Mouse (Mus musculus): ENCODE results near the gene Serpina3k.
"Not testable (repeated sequence)": the region's sequence is repeated elsewhere in the genome, so short reads cannot be mapped to it uniquely, and the experiment has no call there.

The Serpina3k gene

GRCm38 (mm10) chr12:104338226-104338625, at the start of gene Serpina3k, which contains the start of gene Serpina3m:
Gene Serpina3k (plus strand): TSS chr12:104338486.
Gene Serpina3m (plus strand): TSS chr12:104338486.
- DNase-seq (ENCODE audit: low read depth): not testable (repeated sequence)

DNA sequence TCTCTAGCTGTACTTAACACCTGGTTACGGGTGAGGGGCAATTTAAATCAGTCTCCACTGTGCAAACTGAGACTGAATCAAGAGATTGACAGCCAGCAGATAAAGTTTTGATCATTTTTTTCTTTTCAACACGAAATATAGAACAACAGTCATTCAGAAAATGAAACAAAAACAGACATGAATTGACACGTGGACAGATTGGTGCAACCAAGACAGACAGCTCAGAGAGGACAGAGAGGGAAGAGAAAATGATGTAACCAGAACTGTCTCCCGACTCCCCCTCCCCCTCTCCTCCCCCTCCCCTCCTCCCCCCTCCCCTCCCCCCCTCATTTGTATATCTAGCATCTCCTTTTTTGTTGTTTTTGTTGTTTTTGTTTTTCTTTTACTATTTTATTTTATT, 48.4 kb upstream of the Serpina3k start:
- no peak for DNase-seq (ENCODE audit: low read depth)

DNA sequence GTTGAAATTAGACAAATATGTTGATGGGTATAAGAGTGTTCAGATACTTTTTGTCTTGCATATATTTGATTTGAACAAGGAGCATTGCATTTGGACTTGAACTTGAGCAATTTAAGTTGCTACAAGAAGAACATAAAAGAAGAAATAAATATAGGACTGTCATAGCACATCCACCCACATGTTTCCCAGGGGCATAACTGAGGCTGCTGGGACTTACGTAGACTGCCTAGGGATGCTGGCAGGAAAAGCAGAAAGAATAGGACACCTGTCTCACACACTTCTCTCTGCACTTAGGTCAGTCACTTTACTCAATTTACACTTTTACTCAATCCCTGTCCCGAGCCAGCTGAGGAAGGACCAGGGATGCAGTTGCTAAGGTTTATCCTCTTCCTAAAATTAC, 44.3 kb upstream of the Serpina3k start:
- no peak for DNase-seq (ENCODE audit: low read depth)

- DNase-seq (ENCODE audit: low read depth): no peak
These were observed 40.2 kb upstream of the Serpina3k start for GRCm38 (mm10) chr12:104298049-104298448.

- no peak for DNase-seq (ENCODE audit: low read depth)
These were observed 32.3 kb upstream of the Serpina3k start for GRCm38 (mm10) chr12:104305991-104306390.

DNA sequence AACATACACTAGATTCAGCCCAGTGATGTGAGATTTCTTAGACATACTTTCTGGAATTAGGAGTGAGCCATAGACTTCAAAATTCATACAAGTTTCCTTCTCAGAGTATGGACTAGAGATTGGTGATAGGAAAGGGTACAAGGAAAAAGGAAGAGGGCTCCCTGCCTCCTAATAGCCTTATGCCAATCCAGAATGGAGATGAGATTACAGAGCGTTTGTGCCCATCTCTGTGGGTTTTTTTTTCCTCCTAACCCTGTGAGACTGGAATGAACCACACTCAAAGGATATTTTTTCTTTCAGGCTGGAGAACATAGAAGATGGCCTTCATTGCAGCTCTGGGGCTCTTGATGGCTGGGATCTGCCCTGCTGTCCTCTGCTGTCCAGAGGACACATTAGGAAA, 24.0 kb upstream of the Serpina3k start, which contains the start of gene Serpina3j:
Serpina3j (plus strand) TSS at position 301 of the 400 bp plus-strand sequence.
- DNase-seq (ENCODE audit: low read depth): no peak

DNA sequence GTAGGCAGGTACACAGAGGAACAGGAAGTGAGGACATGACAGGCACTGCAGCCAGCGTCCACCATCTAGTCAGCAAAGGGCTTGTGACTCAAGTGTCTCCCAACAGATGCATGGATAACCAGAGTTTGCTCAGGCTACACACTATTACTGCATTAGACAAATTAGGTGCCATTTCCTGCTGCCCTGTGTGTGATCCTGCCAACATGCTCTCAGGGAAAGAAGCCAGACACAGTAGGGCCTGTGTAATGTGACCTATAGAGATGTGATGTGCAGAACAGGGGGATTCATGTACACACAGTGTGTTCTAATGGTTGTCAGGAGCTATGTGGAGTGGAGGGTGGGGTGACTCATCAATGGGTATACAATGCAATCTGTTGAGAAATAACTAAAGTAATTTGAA, 15.8 kb upstream of the Serpina3k start:
- no peak for DNase-seq (ENCODE audit: low read depth)

- DNase-seq (ENCODE audit: low read depth): no peak
These were observed 6.6 kb upstream of the Serpina3k start for GRCm38 (mm10) chr12:104331701-104332100.

DNA sequence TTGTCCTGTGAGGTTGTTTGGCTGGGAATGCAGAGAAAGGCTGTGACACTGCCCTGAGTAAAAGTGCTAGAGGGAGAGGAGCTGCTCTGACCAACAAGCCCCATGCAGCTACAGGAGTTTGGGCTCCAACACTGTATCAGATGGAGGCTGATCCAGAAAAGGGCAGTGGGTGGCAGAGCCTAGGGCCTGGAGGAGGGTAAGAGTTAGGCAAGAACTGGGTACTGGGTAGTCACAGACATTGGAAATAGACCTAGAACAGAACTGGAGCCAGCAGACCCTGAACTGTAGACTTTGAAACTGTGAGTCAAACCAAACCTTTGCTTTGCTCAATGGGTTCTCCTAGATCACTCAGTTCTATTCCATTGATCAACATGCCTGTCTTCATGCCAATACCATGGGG, 1.4 kb upstream of the Serpina3k start:
- not testable (repeated sequence) for DNase-seq (ENCODE audit: low read depth)

GRCm38 (mm10) chr12:104338705-104339104, 419 bp downstream of the Serpina3k start:
- DNase-seq (ENCODE audit: low read depth): no peak

DNA sequence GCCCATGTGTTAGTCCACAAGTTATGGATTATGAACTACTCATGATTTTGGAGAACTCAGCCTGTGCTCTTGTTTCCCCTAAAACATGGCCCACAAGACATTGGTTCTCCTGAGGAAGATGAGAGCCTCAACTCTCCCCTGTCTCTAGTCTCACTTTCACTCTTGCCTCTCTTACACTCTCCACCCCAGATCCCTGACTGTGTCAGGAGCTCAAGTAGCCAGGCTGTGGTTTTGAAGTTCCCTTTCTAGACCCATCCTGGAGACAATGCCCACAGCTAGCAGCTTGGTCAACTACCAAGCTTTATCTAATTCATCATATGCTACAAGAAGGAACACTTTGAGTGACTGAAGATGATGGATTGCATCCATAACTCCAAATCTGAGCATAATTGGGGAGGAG, 4.2 kb downstream of the Serpina3k start:
- not testable (repeated sequence) for DNase-seq (ENCODE audit: low read depth)

DNA sequence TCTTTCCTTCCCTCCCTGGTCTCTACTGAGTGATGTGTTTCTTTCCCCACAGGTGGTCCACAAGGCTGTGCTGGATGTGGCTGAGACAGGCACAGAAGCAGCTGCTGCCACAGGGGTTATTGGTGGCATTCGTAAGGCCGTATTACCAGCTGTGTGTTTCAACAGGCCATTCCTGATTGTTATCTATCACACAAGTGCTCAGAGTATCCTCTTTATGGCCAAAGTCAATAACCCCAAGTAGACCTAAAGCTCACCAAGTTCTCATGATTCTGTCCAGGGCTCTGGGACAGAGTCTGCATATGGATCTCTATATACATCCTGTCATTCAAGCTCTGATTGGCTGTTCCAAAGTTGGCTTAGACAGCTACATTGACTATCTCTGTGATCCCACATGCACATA, 6.9 kb downstream of the Serpina3k start:
- DNase-seq (ENCODE audit: low read depth): no peak

DNA sequence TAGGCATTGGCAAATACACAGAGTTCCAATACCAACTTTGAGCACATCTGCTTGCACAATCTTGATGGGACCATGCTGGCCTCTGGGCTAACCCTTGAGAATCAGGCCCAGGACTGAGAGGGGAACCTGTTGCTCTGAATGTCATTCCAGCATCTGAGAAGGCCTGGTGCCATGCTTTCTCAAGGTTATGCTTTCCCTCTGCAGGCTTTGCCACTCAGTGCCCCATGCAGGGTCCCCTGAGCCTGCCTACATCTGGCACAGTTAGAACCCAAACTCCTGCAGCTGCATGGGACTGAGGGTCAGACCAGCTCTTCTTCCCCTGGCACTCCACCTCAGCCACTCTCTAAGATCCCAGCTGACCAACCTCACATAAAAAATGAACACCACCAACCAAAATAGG, 7.4 kb downstream of the Serpina3k start:
- no peak for DNase-seq (ENCODE audit: low read depth)

DNA sequence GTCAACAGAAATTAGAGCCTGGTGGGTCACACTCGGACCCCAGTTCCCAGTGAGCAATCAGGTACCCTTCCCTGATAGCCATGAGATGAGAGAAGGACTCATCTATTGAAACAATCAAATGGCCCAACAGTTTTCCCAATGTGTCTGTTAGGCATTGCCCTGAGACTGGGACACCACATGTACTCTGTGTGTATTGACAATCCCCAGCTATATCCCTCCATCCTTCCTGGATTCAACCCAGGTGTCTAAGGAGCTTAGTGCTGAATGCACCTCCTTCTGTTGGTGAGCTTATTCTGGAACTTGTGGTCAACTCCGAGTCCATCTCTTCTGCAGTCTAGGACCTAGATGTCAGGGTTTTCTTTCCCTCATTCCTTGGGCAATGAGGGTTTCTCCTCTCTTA, 8.8 kb downstream of the Serpina3k start:
- no peak for DNase-seq (ENCODE audit: low read depth)

DNA sequence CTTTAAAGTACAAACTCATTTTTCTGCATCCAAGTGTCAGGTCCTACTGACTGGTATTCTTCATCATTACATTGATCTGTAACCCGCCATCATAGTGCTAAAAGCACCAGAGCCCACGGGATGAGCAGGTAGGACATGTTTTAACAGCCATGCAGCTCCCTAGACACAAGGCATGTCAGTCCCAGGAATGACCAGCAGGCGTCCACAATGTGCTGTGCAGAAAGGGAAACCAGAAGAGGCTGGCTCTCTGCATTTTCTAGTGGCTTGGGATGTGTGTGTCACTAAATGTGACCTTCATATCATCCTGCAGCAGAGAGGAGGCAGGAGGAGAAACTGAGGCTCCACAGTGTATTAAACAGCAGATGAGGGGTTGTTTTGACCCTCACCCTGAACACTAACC, 13.5 kb downstream of the Serpina3k start:
- DNase-seq (ENCODE audit: low read depth): peak; percentile 14

DNA sequence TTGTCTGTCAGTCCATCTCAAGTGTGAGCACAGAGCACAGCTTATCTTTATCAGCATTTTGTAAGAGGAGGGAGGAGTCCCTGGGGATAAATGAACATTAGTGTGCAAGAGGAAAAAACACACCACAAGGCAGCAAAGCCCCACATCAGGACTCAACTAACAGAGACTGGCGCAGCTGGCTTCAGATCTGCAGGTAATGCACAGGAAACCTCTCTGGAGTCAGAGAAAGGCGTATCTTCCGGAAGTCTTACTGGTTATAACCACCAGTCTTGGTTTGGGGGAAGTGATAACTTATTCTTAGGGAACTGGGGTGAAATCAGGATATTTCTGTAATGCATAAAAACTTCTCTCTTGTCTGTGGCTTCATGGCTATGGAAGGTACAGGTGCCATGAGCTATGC, 17.7 kb downstream of the Serpina3k start:
- no peak for DNase-seq (ENCODE audit: low read depth)

DNA sequence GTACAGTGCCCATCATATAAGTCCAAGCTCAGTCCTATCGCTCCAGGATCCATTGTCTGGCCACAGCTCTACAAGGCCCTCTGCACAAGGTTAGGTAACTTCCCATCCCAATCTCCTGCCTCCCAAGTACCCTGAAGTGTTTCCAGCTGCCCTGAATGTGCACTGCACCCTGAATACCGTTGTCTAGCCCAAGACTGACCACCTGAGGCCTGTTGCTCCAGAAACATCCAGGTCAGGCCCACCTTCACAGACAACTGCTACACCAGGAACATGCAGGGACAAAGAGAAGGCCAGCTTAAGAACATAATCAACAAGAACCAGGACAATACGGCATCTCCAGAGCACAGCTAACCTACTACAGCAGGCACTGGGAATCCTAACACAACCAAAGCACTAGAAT, 31.7 kb downstream of the Serpina3k start:
- no peak for DNase-seq (ENCODE audit: low read depth)

DNA sequence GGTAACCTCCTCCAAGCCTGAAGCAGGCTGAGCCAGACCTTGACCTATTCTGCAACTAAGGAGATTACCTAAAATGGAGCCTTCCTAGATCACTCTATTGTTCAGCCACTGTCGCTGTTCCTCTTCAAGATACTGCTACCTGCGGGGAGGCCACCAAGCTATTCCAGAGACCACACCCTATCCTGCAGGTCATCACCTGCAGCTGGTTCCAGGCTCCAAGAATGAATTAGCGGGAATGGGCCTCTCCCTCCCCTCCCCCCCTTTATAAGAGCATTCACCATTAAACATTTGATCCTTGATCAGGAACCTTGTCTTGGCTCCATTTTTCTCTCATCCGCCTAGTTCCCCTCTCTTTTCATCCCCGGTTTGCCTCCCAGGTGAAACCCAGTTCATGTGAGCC, 38.9 kb downstream of the Serpina3k start:
- DNase-seq (ENCODE audit: low read depth): not testable (repeated sequence)

DNA sequence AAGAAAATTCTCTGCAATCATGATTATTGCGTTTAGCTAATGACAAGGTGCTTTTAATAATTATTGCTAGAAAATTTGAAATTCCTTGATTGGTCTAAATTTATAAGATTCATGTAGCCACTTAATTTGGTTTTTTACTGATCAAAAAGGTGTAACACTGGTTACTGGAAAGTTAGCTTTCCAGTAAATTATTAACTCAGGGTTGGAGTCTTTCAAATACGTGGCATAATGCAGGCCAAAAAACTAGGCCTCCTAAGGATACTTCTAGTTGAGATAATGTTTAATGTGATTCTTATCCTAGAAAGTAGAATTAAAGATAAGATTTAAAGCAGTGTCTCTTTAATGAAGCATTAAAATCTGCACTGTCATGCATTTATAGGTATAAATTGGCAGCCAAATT, 40.1 kb downstream of the Serpina3k start:
- DNase-seq (ENCODE audit: low read depth): not testable (repeated sequence)

DNA sequence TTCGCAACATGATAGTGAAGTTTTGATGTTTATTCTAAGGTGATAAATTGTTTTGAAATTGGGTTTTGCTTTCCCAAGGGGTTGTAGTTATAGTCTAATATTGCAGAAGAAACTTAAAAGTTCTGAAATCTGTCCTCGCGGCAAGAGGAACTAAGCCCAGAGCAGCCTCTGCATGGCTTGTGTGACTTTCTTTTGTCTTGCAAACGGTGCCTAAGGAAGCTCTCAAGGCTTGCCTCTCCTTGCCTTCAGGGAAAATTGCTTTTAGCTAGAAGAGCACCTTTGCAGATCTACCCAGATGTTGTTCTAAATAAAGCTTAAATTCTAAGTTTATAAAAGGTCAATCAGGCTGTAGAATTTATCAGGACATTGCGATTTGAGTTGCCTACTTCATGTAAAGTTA, 40.5 kb downstream of the Serpina3k start:
- DNase-seq (ENCODE audit: low read depth): not testable (repeated sequence)

DNA sequence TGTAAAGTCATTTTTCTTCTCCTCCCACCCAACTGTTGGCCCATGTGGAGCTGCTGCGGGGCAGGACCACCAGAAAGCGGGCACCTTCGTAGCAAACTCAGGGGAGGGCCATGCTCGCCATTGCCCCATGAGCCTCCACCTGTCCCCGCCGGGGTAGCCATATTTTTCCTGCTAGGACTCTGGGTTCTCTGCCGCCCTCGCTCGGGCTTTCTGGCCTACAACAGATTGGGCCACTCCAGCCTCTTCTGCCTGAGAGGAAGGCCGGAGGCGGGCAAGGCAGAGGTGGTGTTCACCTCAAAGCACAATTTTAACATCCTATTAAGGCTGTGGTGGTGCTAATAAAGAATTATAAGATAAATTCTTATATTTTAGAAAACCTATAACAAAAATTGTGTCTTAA, 41.6 kb downstream of the Serpina3k start:
- no peak for DNase-seq (ENCODE audit: low read depth)

GRCm38 (mm10) chr12:104381071-104381604, 42.9 kb downstream of the Serpina3k start:
- DNase-seq (ENCODE audit: low read depth): not testable (repeated sequence)

- DNase-seq (ENCODE audit: low read depth): not testable (repeated sequence)
These were observed 47.7 kb downstream of the Serpina3k start for GRCm38 (mm10) chr12:104385987-104386386.

DNA sequence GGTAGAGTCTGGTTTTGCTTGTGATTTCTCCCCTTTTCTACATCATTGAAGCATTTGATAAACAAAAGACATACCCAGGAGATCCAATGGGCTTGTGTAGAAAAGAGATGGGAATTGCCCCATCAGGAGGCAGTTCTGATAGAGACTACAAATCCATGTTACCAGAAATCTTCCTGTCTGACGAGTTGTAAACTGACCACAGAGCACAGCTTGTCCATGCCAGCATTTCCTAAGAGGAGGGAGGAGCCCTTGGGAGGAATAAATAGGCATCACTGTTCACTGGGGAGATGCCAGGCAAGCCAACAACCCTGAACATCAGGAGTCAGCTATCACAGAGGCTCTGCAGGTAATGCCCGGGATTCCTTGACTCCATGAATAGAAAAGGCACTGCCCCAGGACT, 48.6 kb downstream of the Serpina3k start:
- DNase-seq (ENCODE audit: low read depth): not testable (repeated sequence)
